Mouse (Mus musculus) kidney, adult 2 months (tissue): ENCODE results near the gene Haus3.

Source experiments
- CTCF ChIP-seq: fragments of 200-500 bp; conservative IDR thresholded peaks from 2 replicates; pipeline ENCODE4 v1.5.1; 2011; ENCODE audit warnings: low read depth, mild to moderate bottlenecking, control low read depth, low read length, moderate library complexity, mixed read lengths; ENCODE audit not compliant: insufficient read depth, insufficient read length
- POLR2A ChIP-seq: fragments of 200-500 bp; IDR thresholded peaks from one replicate; pipeline ENCODE4 v1.6.1; 2011; ENCODE audit warnings: low read depth, low read length, control low read depth

DNA sequence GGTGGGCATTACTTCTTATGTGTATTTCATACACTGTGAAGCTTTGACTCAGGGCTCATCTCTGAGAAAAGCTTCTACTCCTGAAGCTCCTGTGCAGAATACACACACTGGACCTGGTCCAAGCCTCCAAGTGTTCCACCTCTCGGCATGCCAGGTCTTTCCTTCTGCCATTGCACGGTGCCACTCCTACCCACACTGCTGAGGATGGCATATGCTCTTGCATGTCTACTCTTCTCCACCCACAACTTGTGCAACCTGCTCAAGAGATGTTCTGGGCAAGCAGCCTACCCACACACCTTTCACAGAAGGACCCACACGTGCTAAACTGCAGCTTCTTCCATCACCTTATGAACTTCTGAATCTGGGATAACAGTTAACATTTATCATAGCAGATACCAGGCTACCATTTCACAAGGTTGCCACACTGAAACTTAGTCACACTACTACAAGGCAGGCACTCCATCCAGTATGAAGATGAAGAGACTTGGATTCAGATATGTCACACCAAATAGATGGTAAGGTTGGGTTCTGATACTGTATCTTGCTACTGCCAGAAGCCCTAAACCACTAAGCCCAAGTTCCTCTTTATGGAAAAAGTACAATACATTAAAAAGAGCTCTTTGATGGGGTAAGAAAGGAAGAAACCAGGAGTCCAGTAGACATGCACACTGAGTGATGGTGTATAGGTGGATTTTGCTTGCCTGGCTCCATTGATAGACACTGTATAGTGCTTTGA, 50.0 kb downstream of the Haus3 start:
- TF ChIP-seq CTCF (no peak), POLR2A (no peak)
